In the genomic region with DNA sequence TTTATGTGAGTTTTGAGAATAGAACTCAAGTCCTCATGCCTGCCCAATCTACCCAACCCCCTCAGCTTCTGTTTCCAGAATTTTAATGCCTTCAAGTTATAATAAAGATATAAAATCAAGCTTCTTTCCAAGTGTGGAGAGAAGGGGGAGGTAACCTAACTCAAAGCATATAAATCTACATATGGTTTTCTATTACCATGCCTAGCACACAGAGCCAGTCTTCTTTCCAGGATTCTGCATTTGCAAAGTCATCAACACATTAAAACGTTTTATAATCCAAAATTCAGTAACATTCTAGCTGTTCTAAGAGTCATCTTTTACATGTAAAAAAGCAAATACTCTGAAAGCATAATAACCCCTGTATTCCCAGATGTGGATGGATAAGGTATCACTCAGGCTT, we compare ENCODE assay signal across 26 mouse cellular contexts.
DNase-seq lines count a peak whose midpoint lies in the region; ATAC-seq and TF ChIP-seq lines count a peak whose summit lies in the region.
"Had no signal": no experiment of that assay in that cellular context is flagged by ENCODE, and none has a peak within 500 bp of the region (broad histone marks: within the 10 kb centered on the region; RNA-seq: fewer than 3 reads in every experiment).

No protein-coding gene starts in this region.

- H3K36me3 ChIP-seq in forebrain, embryonic 15.5 days, result no peaks in the 10 kb centered on the region
- H3K36me3 ChIP-seq in forebrain, embryonic 11.5 days (ENCODE audit: control insufficient read depth, insufficient read depth, low read length), result no peaks in the 10 kb centered on the region
- H3K36me3 ChIP-seq in midbrain, embryonic 11.5 days (ENCODE audit: control insufficient read depth, insufficient read depth, low read length), result no peaks in the 10 kb centered on the region
- no peaks in the 10 kb centered on the region for H3K36me3 ChIP-seq in midbrain, postnatal 0 days (ENCODE audit: insufficient read depth, low read length)
- H3K36me3 ChIP-seq: G1E; heart, embryonic 12.5 days; heart, embryonic 15.5 days; hindbrain, embryonic 10.5 days; hindbrain, embryonic 13.5 days; intestine, embryonic 15.5 days had no signal

- no peak for TF ChIP-seq CTCF in layer of hippocampus, adult 2 months (conservative IDR thresholded peaks at IDR 0.05)
- no peak for TF ChIP-seq CTCF in midbrain, postnatal 0 days (IDR thresholded peaks at IDR 0.05)

- H3K9me3 ChIP-seq in forebrain, embryonic 15.5 days, result no peaks in the 10 kb centered on the region
- no peaks in the 10 kb centered on the region for H3K9me3 ChIP-seq in forebrain, embryonic 11.5 days (ENCODE audit: control insufficient read depth, low read length)
- H3K9me3 ChIP-seq in midbrain, embryonic 11.5 days (ENCODE audit: control insufficient read depth, low read length), result no peaks in the 10 kb centered on the region
- H3K9me3 ChIP-seq in midbrain, postnatal 0 days (ENCODE audit: low read length), result no peaks in the 10 kb centered on the region
- H3K9me3 ChIP-seq: forebrain, embryonic 13.5 days; G1E; heart, embryonic 12.5 days; heart, embryonic 15.5 days; hindbrain, embryonic 10.5 days; hindbrain, embryonic 13.5 days; intestine, embryonic 15.5 days had no signal

- DNase-seq in forebrain, embryonic 11.5 days (ENCODE audit: low spot score), result no peak
- DNase-seq in layer of hippocampus, adult 2 months (ENCODE audit: low spot score in 2 of 2), result no peak
- no peak for DNase-seq in layer of hippocampus, postnatal 10 days (ENCODE audit: low spot score in 2 of 2)
- DNase-seq in midbrain, embryonic 11.5 days (ENCODE audit: low spot score, missing footprints), result peak; percentile 65
- no peak for DNase-seq in midbrain, postnatal 0 days (ENCODE audit: low spot score)
- DNase-seq: adrenal gland, postnatal 10 days; adrenal gland, postnatal 36 days; B cell, adult 2 months; cerebellum, adult 18-20 months; cerebellum, adult 9-10 months; cerebellum, postnatal 14 days; gastrocnemius, postnatal 25 days; heart, adult 18-20 months; heart, postnatal 10 days; heart, postnatal 36 days had no signal

- no peak overlapping the region for H3K9ac ChIP-seq in forebrain, embryonic 15.5 days (replicated peaks)
- H3K9ac ChIP-seq in forebrain, embryonic 11.5 days (ENCODE audit: low read length), result no peak overlapping the region
- no peak overlapping the region for H3K9ac ChIP-seq in midbrain, embryonic 11.5 days (ENCODE audit: low read length)
- H3K9ac ChIP-seq in midbrain, postnatal 0 days (replicated peaks; ENCODE audit: low read length, poor library complexity, severe bottlenecking), result no peak overlapping the region
- H3K9ac ChIP-seq: forebrain, embryonic 13.5 days; heart, embryonic 12.5 days; heart, embryonic 15.5 days; hindbrain, embryonic 13.5 days; intestine, embryonic 15.5 days had no signal

- H3K27ac ChIP-seq in forebrain, embryonic 15.5 days (replicated peaks), result peak overlapping the region; percentile 32
- H3K27ac ChIP-seq in forebrain, embryonic 11.5 days (ENCODE audit: low read depth, low read length), result no peak overlapping the region
- peak overlapping the region; percentile 29; the same call in 1 of the 2 replicates for H3K27ac ChIP-seq in layer of hippocampus, adult 2 months
- H3K27ac ChIP-seq in midbrain, embryonic 11.5 days (ENCODE audit: low read depth, low read length), result no peak overlapping the region
- H3K27ac ChIP-seq in midbrain, postnatal 0 days (ENCODE audit: low read depth, low read length), result no peak overlapping the region
- H3K27ac ChIP-seq: forebrain, embryonic 13.5 days; heart, embryonic 15.5 days; hindbrain, embryonic 10.5 days; hindbrain, embryonic 13.5 days; intestine, embryonic 15.5 days had no signal

- no peak overlapping the region for H3K4me2 ChIP-seq in forebrain, embryonic 15.5 days (replicated peaks)
- H3K4me2 ChIP-seq in forebrain, embryonic 11.5 days (ENCODE audit: low read depth, low read length, severe bottlenecking), result no peak overlapping the region
- H3K4me2 ChIP-seq in midbrain, embryonic 11.5 days, result no peak overlapping the region
- H3K4me2 ChIP-seq in midbrain, postnatal 0 days (ENCODE audit: low read depth, low read length, poor library complexity, severe bottlenecking), result no peak overlapping the region
- H3K4me2 ChIP-seq: forebrain, embryonic 13.5 days; heart, embryonic 12.5 days; heart, embryonic 15.5 days; hindbrain, embryonic 13.5 days; intestine, embryonic 15.5 days had no signal

- 57% methylated on average over 1 of the region's 1 CpGs for WGBS in forebrain, embryonic 15.5 days
- WGBS in forebrain, embryonic 11.5 days, result 69% methylated on average over 1 of the region's 1 CpGs
- WGBS in midbrain, embryonic 11.5 days, result 56% methylated on average over 1 of the region's 1 CpGs
- WGBS in midbrain, postnatal 0 days, result 74% methylated on average over 1 of the region's 1 CpGs

- no peak overlapping the region for H3K4me3 ChIP-seq in forebrain, embryonic 15.5 days
- no peak overlapping the region for H3K4me3 ChIP-seq in forebrain, embryonic 11.5 days (ENCODE audit: low read depth, low read length)
- no peak overlapping the region for H3K4me3 ChIP-seq in layer of hippocampus, adult 2 months
- no peak overlapping the region for H3K4me3 ChIP-seq in midbrain, embryonic 11.5 days (ENCODE audit: low read depth, low read length)
- no peak overlapping the region for H3K4me3 ChIP-seq in midbrain, postnatal 0 days (ENCODE audit: low read depth, low read length)
- H3K4me3 ChIP-seq: forebrain, embryonic 13.5 days; heart, embryonic 12.5 days; heart, embryonic 15.5 days; hindbrain, embryonic 10.5 days; hindbrain, embryonic 13.5 days; intestine, embryonic 15.5 days had no signal

- ATAC-seq in forebrain, embryonic 15.5 days (replicated peaks), result peak; percentile 53; the same call in 1 of the 2 replicates
- no peak for ATAC-seq in forebrain, embryonic 11.5 days (replicated peaks; ENCODE audit: low FRiP score)
- no peak for ATAC-seq in midbrain, embryonic 11.5 days (ENCODE audit: low FRiP score)
- no peak for ATAC-seq in midbrain, postnatal 0 days (ENCODE audit: low FRiP score)
- ATAC-seq: forebrain, embryonic 13.5 days; hindbrain, embryonic 16.5 days; intestine, embryonic 15.5 days; Patski had no signal

- H3K4me1 ChIP-seq in forebrain, embryonic 15.5 days, result peaks cover 13% of the 10 kb centered on the region
- peaks cover 4% of the 10 kb centered on the region; the same call in 1 of the 2 replicates for H3K4me1 ChIP-seq in forebrain, embryonic 11.5 days (replicated peaks; ENCODE audit: control insufficient read depth, insufficient read depth, low read length)
- H3K4me1 ChIP-seq in midbrain, embryonic 11.5 days (ENCODE audit: control insufficient read depth, insufficient read depth, low read length), result peaks cover 7% of the 10 kb centered on the region; the same call in 1 of the 2 replicates
- no peaks in the 10 kb centered on the region for H3K4me1 ChIP-seq in midbrain, postnatal 0 days (ENCODE audit: insufficient read depth, low read length)
- H3K4me1 ChIP-seq: heart, embryonic 12.5 days; heart, embryonic 15.5 days; intestine, embryonic 15.5 days had no signal

- no peaks in the 10 kb centered on the region for H3K27me3 ChIP-seq in forebrain, embryonic 15.5 days
- H3K27me3 ChIP-seq in forebrain, embryonic 11.5 days (ENCODE audit: control insufficient read depth, insufficient read depth, low read length), result no peaks in the 10 kb centered on the region
- no peaks in the 10 kb centered on the region for H3K27me3 ChIP-seq in midbrain, embryonic 11.5 days (ENCODE audit: control insufficient read depth, insufficient read depth, low read length)
- H3K27me3 ChIP-seq in midbrain, postnatal 0 days (ENCODE audit: insufficient read depth, low read length), result no peaks in the 10 kb centered on the region
- H3K27me3 ChIP-seq: CH12.LX; forebrain, embryonic 13.5 days; heart, embryonic 12.5 days; heart, embryonic 15.5 days; hindbrain, embryonic 13.5 days; intestine, embryonic 15.5 days; Patski had no signal

Comparison
In these comparisons a context has a peak if more than half of its experiments do, and no peak if none do; other contexts are left out.
1. H3K27ac ChIP-seq: peak in forebrain, embryonic 15.5 days (single experiment) and layer of hippocampus, adult 2 months (single experiment); none in forebrain, embryonic 11.5 days (single experiment), midbrain, embryonic 11.5 days (single experiment) and midbrain, postnatal 0 days (single experiment).